Mouse (Mus musculus) embryonic facial prominence, embryonic 14.5 days (tissue): ENCODE results near the gene Trmt2a. TPM values are rescaled to one million over a fixed set of nuclear protein-coding genes. Genes with fewer than 3 reads are reported as not detected.

Experiments
- ATAC-seq: fragments of 200-750 bp; cut with Nextera tagmentation; 2 replicates; pipeline ENCODE4 v1.8.0; 2017; ENCODE audit warnings: low read depth, moderate number of reproducible peaks, moderate TSS enrichment
- DNase-seq: peaks from one replicate; pipeline ENCODE4 v3.0.0-alpha.2; 2015; ENCODE audit warnings: low spot score
- H3K27ac ChIP-seq: fragments of 300-500 bp; sonication (generic); replicated peaks from 2 replicates; pipeline ENCODE4 v1.5.1; 2014; ENCODE audit warnings: low read depth, mild to moderate bottlenecking, low read length, moderate library complexity
- H3K27me3 ChIP-seq: fragments of 300-500 bp; sonication (generic); replicated peaks from 2 replicates; pipeline ENCODE4 v1.6.1; 2014; ENCODE audit warnings: low read length; ENCODE audit not compliant: control insufficient read depth, insufficient read depth
- H3K36me3 ChIP-seq: fragments of 300-500 bp; sonication (generic); 2 replicates; pipeline ENCODE4 v1.6.1; 2014; ENCODE audit warnings: low read length, mixed read lengths; ENCODE audit not compliant: control insufficient read depth, insufficient read depth
- H3K4me1 ChIP-seq: fragments of 300-500 bp; sonication (generic); 2 replicates; pipeline ENCODE4 v1.6.1; 2014; ENCODE audit warnings: antibody characterized with exemption, low read length; ENCODE audit not compliant: control insufficient read depth, insufficient read depth
- H3K4me2 ChIP-seq: fragments of 300-500 bp; sonication (generic); 2 replicates; pipeline ENCODE4 v1.6.1; 2014; ENCODE audit warnings: low read depth, mild to moderate bottlenecking, low read length, moderate library complexity, mixed read lengths
- H3K4me3 ChIP-seq: fragments of 300-500 bp; sonication (generic); 2 replicates; pipeline ENCODE4 v1.5.1; 2014; ENCODE audit warnings: low read depth, mild to moderate bottlenecking, low read length
- H3K9ac ChIP-seq: fragments of 300-500 bp; sonication (generic); 2 replicates; pipeline ENCODE4 v1.6.1; 2014; ENCODE audit warnings: low read depth, mild to moderate bottlenecking, low read length, moderate library complexity, mixed read lengths
- H3K9me3 ChIP-seq: fragments of 300-500 bp; sonication (generic); 2 replicates; pipeline ENCODE4 v1.6.1; 2016; ENCODE audit warnings: low read length; ENCODE audit not compliant: control insufficient read depth
- WGBS: fragments of 180-500 bp; shearing (Covaris S2); extraction: QIAGEN DNeasy Blood & Tissue Kit; methylation state at CpG from one replicate; pipeline ENCODE4 v1.1.7; 2014; 5-methylcytosine and 5-hydroxymethylcytosine counted together
- polyA plus RNA-seq: library from polyadenylated mRNA; unstranded; fragments of >200 nt; fragmentation: Nextera tagmentation; extraction: Ambion mirVana; gene quantifications from 2 replicates; pipeline ENCODE4 v1.2.1, GENCODE M21; 2014

The Trmt2a gene
- polyA plus RNA-seq, 1 experiment from 2014 or later = 79.1 TPM

DNA sequence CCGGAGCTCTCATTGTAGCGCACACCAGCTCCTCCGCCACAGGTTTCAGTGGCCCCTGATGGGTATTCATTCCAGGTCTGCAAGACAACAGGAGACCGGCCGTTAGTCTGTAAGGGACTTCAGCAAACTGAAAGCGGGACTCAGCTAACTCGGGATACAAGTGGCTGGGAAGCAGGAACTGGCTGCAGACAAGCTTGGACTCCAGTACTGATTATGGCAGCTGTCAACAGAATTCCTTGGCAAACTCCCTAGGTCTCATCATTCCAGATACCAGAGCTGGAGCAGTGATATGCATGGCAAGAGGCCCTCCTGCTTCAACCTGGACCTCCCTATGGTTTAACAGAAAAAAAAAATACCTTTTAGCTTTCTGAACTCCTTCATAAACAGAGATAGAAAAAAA lies 33.6 kb upstream of the Trmt2a start:
- Histone ChIP-seq H3K4me3 (no peak overlapping the region), H3K27me3 (no peaks in the 10 kb centered on the region), H3K36me3 (no peaks in the 10 kb centered on the region), H3K4me2 (no peak overlapping the region), H3K4me1 (0 out of 2 replicates have a peak, but pooled peaks cover 2% of the 10 kb centered on the region), H3K27ac (peak overlapping the region; percentile 21; the same call in 1 of the 2 replicates), H3K9ac (no peak overlapping the region), H3K9me3 (no peaks in the 10 kb centered on the region)
- no peak for ATAC-seq
- 71% methylated on average over 7 of the region's 7 CpGs for WGBS
- DNase-seq = no peak

GRCm38 (mm10) chr16:18217579-18217978 lies 30.9 kb upstream of the Trmt2a start, which contains the start of gene Ccdc188:
Gene Ccdc188 (plus strand): TSS chr16:18217879.
- Histone ChIP-seq H3K4me1 (0 out of 2 replicates have a peak, but pooled peaks cover 4% of the 10 kb centered on the region), H3K27ac (no peak within 1 kb of the TSS), H3K9ac (no peak within 1 kb of the TSS), H3K4me3 (no peak within 1 kb of the TSS), H3K36me3 (peaks cover 5% of the 10 kb centered on the region), H3K27me3 (no peaks in the 10 kb centered on the region), H3K4me2 (no peak within 1 kb of the TSS), H3K9me3 (no peaks in the 10 kb centered on the region)
- WGBS = 71% methylated on average over 4 of the region's 4 CpGs
- DNase-seq = no peak
- no peak for ATAC-seq

DNA sequence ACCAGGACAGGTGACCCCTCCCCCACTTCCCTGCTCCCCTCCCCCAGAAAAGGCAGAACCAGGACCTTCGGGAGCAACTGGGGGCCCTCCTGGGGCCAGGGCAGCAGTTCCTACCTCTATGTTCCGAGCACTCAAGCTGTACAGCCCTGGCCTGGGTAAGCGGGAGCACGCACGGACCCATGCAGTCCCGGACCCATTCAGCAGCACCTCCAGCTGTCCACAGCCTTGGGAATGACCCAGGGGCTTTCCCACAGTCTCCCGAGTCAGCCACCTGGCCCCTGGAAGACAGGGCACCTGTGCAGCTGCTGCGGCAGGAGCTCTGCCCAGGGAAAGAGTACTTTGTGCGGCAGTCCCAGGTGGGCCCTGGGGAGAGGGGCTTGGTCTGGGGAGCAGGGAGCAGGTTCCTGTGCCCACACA lies 29.9 kb upstream of the Trmt2a start:
- 77% methylated on average over 9 of the region's 9 CpGs for WGBS
- Histone ChIP-seq H3K4me2 (no peak overlapping the region), H3K36me3 (peaks cover 15% of the 10 kb centered on the region), H3K4me3 (no peak overlapping the region), H3K27ac (no peak overlapping the region), H3K27me3 (no peaks in the 10 kb centered on the region), H3K4me1 (0 out of 2 replicates have a peak, but pooled peaks cover 4% of the 10 kb centered on the region), H3K9ac (no peak overlapping the region), H3K9me3 (no peaks in the 10 kb centered on the region)
- DNase-seq (no peak), ATAC-seq (no peak)

- Histone ChIP-seq H3K9me3 (no peaks in the 10 kb centered on the region), H3K27ac (no peak overlapping the region), H3K36me3 (peaks cover 29% of the 10 kb centered on the region), H3K9ac (no peak overlapping the region), H3K27me3 (no peaks in the 10 kb centered on the region), H3K4me2 (no peak overlapping the region), H3K4me1 (0 out of 2 replicates have a peak, but pooled peaks cover 4% of the 10 kb centered on the region), H3K4me3 (no peak overlapping the region)
- DNase-seq (peak; percentile 71), ATAC-seq (peak; percentile 36; the same call in 1 of the 2 replicates)
- WGBS = 56% methylated on average over 8 of the region's 8 CpGs
Observed at GRCm38 (mm10) chr16:18220001-18220400, 28.5 kb upstream of the Trmt2a start.

- ATAC-seq = no peak
- H3K36me3 ChIP-seq = peaks cover 39% of the 10 kb centered on the region
Observed at GRCm38 (mm10) chr16:18220856-18221542, 27.5 kb upstream of the Trmt2a start.

DNA sequence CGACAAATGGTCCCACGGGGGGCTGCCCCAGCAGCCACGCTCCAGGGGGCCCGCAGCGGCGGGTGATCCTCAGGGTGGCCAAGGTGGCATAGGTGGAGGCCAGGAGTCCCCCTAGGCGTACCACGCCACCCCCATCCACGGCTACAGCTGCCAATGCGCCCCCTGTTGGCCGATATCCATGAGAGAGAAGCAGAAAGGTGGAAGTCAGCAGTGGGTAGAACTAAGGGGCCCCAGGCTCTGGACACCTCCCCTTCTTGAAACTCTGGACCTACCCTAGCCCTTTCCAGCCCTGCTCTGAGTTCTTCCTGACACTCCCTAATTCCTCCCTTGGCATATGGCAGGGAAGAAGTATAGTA lies 27.0 kb upstream of the Trmt2a start:
- H3K27ac ChIP-seq = no peak overlapping the region
- 65% methylated on average over 11 of the region's 11 CpGs for WGBS
- no peak overlapping the region for H3K4me2 ChIP-seq
- no peak overlapping the region for H3K9ac ChIP-seq
- ATAC-seq = no peak
- no peak for DNase-seq
- peaks cover 44% of the 10 kb centered on the region for H3K36me3 ChIP-seq
- H3K4me3 ChIP-seq = no peak overlapping the region
- H3K9me3 ChIP-seq = no peaks in the 10 kb centered on the region
- no peaks in the 10 kb centered on the region for H3K27me3 ChIP-seq
- 0 out of 2 replicates have a peak, but pooled peaks cover 4% of the 10 kb centered on the region for H3K4me1 ChIP-seq

More at GRCm38 (mm10) chr16:18220856-18221542, 27.5 kb upstream of the Trmt2a start:
- H3K9ac ChIP-seq = no peak overlapping the region
- WGBS = 87% methylated on average over 6 of the region's 6 CpGs
- no peak overlapping the region for H3K4me3 ChIP-seq
- no peaks in the 10 kb centered on the region for H3K9me3 ChIP-seq
- H3K4me2 ChIP-seq = no peak overlapping the region
- H3K27me3 ChIP-seq = no peaks in the 10 kb centered on the region
- no peak overlapping the region for H3K27ac ChIP-seq
- 0 out of 2 replicates have a peak, but pooled peaks cover 4% of the 10 kb centered on the region for H3K4me1 ChIP-seq
- DNase-seq = no peak

- Histone ChIP-seq H3K9me3 (no peaks in the 10 kb centered on the region), H3K4me1 (0 out of 2 replicates have a peak, but pooled peaks cover 4% of the 10 kb centered on the region), H3K27ac (no peak overlapping the region), H3K4me2 (no peak overlapping the region), H3K27me3 (no peaks in the 10 kb centered on the region), H3K9ac (no peak overlapping the region), H3K4me3 (no peak overlapping the region), H3K36me3 (peaks cover 51% of the 10 kb centered on the region)
- ATAC-seq = no peak
- no peak for DNase-seq
- 83% methylated on average over 10 of the region's 11 CpGs for WGBS
Observed at GRCm38 (mm10) chr16:18222188-18222587, 26.3 kb upstream of the Trmt2a start.

DNA sequence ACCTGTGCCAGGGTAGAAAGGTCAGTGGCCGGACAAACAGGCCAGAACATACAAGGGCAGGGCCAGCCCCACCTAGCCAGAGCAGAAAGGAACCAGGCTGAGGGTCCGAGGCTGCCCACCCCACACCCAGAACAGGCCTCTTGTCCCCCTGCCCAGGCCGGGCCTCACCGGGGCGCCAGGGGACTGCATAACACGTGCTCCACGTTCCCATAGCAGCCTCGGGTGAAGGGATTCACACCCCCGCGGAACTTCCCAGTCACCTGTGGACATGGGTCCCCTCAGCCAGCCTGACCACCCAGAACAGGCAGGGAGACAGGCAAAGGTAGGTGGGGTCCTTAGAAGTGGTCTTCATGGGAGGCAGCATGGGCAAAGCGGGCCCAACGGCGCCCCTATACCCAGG lies 21.3 kb upstream of the Trmt2a start:
- ATAC-seq = no peak
- H3K4me1 ChIP-seq = 0 out of 2 replicates have a peak, but pooled peaks cover 7% of the 10 kb centered on the region
- H3K4me2 ChIP-seq = no peak overlapping the region
- 96% methylated on average over 13 of the region's 13 CpGs for WGBS
- H3K27ac ChIP-seq = no peak overlapping the region
- no peak for DNase-seq
- H3K9me3 ChIP-seq = no peaks in the 10 kb centered on the region
- H3K36me3 ChIP-seq = peaks cover 63% of the 10 kb centered on the region
- no peak overlapping the region for H3K4me3 ChIP-seq
- no peak overlapping the region for H3K9ac ChIP-seq
- no peaks in the 10 kb centered on the region for H3K27me3 ChIP-seq
